Mouse (Mus musculus) layer of hippocampus, postnatal 14 days (tissue): ENCODE measurements around the gene Slco3a1. TPM values are rescaled to one million over a fixed set of nuclear protein-coding genes. Genes with fewer than 3 reads are reported as not detected.

Source experiments
- DNase-seq, 2 experiments: peaks; one replicate each; pipeline ENCODE4 v3.0.0; 2021 to 2022; ENCODE audit warnings: low spot score in 2 of 2, mixed read lengths in 1 of 2
- total RNA-seq, 2 experiments: library from RNA; stranded (reverse); gene quantifications; 2 replicates each; pipeline ENCODE4 v1.2.3; 2021

The Slco3a1 gene
- total RNA-seq, 2 experiments from 2014 or later, result 67.3 to 69.3 TPM

DNA sequence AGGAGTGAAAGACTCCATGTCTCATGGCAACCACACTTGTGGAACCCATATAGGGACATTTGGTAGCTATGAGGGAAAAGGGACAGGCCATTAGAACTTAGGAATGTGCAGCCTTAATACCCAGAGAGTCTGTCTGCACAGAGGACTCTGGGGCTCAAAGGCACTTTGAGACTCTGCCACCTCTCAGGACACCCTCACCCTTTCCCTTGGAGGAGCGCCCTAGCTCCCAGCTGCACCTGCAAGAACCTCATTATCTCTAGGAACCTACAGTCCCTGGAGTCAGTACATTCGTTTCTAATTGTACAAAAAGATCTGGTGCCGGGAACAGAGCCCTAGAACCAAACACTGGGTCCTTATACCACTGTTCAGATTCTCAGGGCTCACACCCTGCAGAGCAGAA is 66.4 kb downstream of the Slco3a1 start:
- no peak for DNase-seq

DNA sequence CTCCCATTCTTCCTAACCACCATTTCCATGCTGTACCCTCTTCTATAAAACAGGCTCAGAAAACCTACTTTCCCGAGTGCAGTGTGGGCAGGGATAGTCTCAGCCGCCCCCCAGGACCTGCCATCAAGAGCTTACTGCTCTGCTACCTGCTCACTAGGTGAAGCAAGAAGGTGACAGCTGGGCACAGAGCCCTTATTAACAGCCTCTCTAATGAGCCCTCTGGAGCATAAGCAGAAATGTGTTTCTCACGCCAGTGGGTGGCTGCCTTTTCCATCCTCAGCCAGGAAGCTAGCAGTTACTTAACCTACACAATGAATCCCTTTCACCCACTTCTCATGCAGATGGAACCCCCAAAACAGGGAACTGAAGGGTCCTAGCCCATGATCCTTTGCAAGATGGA is 66.9 kb downstream of the Slco3a1 start:
- no peak for DNase-seq

DNA sequence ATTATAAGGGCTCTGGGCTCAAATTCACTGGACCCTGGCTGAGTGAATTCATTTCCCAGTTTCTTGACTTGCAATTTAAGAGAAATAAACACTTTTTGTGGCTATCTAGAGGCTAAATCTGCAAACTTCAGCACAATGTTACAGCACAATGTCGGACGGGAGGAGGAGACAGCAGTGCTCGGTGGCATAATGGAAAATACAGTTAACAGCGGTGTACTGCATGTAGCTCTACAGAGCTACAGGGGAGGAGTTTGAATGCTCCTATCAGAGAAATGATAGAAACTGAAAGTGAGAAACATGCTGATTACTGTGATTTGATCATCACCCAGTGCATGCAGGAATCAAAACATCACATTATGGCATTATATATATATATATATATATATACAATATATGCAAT is 68.5 kb downstream of the Slco3a1 start:
- DNase-seq, result no peak

DNA sequence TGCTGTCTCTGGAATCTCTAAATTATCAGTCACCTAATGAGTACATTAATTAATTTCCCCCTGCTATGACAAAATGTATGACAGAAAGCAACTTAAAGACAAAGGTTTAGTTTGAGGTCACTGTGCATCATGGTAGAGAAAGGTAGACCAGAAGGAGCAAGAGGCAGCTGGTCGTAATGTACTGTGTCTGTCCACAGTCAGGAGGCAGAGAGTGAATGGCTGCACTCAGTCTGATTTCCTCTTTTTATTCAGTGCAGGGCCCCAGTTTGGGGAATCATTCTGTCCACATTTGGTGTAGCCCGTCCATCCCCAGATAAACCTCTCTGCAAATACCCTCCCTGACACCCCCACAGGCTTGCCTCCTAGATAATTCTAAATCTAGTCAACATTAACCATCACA is 68.9 kb downstream of the Slco3a1 start:
- no peak for DNase-seq

- DNase-seq, result no peak
Observed at GRCm38 (mm10) chr7:74484024-74484385, 70.6 kb downstream of the Slco3a1 start.

- no peak for DNase-seq
Observed at GRCm38 (mm10) chr7:74483294-74484023, 71.1 kb downstream of the Slco3a1 start.

DNA sequence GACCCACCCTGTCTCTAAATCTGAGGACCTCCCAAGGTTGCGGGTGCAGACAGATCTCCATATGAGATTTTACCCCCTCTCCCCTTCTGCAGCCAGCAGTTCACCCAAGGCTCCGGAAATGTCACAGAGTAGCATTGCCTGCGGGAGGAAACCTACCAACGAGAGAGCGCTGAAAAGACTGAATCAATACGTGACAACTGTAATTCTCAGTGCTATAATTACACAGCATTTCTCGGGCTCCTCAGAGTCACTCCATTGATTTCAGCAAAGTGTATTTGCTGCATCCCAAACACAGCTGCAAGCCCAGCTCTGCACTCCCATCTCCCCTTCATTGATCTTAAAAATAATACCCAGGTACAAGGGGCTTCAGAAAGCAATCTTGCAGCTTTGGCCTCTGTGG is 82.8 kb downstream of the Slco3a1 start:
- no peak for DNase-seq

- DNase-seq, result no peak
Observed at GRCm38 (mm10) chr7:74466886-74467285, 87.7 kb downstream of the Slco3a1 start.

DNA sequence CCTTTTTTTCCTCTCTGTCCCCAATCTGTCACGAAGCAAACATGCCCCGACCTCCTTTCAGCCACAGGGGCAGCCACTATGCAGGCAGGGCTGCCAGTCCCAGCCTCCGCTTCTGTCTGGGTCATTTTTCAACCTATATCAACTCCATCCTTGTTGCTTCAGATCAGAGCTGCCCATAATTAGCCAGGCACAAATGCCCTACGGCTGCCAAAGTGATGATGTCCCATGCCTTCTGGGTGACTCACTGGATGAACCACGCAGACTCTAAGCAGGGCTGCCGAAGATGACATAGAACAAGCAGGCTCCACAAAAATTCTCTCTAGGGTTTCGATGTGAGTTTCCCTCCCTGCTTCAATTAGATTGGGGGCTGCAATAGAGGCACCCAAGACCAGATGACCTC is 89.9 kb downstream of the Slco3a1 start:
- no peak for DNase-seq

DNA sequence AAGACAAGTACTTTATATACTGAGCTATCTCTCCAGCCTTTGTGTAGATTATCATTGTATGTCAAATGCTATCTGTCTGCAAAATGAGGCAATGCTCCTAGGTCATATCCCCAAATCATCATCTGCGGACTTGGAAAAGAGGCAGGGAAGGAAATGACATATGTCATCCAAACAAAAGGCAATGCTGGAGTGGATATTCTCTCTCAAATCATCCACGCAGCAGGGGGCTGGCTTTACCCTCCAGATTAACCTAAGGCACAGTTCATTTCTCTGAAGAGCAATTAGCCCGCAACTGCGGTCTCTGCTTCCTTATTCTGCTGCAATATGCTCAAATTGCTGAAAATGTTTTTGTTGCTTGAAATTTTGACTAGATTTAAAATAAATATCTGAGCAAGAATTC is 92.1 kb downstream of the Slco3a1 start:
- no peak for DNase-seq

DNA sequence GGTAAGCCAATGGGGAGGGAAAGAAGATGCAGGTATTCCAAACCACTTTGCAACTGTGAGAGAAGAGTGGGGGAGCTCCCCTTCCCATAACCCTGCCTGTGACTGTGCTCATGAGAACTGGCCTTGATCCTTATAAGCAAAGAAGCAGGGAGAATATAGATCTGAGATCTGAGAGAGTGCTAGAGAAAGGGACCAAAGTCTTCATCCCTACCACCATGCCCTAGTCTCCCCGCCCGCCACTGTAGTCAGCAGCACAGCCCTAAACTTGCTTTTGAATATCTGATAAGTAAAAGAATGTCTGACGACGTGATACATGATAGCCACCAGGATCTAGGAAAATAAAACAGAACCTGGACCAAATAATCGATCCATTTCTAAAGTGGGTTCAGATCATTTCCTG is 92.8 kb downstream of the Slco3a1 start:
- DNase-seq, result no peak

- DNase-seq, result no peak
Observed at GRCm38 (mm10) chr7:74461146-74461545, 93.4 kb downstream of the Slco3a1 start.

DNA sequence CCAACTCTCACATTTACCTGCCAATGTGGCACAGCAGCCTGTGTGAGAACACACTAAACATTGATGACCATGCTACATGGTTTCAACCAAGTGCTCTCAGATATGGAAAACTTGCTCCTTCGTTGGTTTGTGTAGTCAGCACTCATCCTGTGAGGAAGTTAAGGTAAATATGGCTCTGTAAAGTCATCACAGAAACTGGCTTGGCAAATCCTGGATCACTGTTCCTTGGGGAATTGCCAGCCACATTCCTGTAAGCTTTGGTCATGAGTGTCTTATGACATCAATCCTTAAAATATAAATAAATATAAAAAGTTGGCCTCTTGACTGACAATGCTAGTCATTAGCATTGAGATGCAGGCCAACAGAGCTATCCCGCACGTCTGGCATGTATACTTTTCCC is 94.8 kb downstream of the Slco3a1 start:
- no peak for DNase-seq

DNA sequence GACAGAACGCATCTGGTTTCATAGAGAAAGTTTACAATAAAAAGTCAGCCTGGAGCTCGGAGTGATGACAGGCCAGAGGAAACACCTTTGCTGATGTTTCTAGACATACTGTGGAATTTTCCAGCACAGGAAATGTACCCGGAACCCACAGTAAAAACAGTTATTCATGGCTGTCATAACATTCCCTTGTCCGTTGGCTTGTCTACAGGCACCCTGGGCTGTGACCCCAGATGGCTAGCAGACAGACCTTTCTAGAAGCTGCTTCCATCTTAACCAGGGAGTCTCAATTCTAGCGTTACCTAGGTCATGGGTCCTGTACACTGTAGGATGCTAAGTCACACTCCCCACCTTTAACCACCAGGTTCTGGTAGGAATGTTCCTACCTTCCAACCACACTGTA is 95.3 kb downstream of the Slco3a1 start:
- no peak for DNase-seq

DNA sequence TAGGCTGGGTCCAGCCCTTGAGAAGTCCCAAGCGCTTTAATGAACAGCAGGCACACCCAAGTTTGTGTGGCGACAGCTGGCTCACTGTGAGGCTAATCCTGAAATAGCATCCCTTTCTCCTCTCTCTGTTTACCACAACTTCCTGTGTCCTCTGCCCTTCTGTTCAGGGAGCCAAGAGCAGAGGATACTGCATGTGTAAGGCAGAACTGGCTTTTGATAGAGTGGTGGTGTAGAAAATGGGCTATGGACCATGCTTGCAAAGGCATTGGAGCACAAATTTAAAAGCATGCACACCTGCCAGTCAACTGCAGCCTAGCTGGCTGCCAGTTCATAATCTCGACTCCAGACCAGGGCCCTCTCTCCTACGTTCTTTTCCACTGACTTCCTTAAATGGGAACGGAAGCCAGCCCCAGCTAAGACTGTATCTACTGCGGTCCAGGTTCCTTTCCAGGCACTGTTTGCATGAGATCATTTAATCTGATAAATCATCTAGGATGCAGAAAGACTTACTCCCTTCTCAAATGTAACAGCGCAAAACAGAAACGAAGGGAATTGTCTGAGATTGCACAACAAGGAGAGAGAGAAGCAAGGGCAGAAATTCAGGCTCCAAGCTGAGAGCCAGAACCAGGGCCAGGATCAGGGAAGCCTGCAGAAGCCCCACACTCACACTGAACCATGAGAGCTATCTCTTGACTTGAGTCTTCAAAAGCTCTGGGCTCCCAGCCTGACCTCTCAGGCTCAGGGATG is 95.9 kb downstream of the Slco3a1 start:
- no peak for DNase-seq

- no peak for DNase-seq
Observed at GRCm38 (mm10) chr7:74457347-74457975, 97.1 kb downstream of the Slco3a1 start.

DNA sequence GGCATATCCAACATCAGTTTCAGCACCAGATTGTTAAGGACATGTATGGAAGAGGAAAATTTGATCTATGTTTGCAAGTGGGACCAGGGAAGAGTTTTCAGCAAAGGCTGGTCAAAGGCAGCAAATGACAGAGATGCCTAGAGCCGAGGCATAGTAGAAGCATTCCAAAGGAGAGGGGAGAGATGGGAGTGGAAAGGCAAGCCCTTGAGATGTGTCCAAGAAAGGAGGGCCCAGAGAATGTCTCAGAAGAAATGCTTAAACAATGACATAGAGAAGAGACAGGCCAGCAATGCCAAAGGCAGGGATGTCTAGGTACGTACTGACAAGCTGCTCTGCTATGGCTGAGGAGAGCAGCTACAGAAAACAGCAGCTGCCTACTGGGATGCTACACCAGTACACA is 97.8 kb downstream of the Slco3a1 start:
- no peak for DNase-seq

DNA sequence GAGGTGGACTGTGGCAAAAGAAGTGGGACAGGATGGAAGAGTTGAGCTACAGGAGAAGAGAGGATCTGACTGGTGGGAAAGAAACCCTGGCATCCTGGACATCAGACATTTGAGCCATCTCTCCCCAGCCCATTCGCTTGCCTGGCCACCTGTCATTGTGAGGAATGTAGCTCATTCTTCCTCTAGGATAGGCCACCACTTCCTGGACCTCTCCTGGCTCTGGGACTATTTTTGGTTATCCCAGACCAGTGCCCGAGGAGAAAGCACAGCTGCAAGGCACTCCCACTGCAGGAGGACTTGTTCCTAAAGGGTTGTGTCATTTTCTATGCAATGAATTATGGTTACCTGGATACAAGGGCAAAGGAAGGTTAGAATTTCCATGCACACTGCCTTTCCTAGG is 103.5 kb downstream of the Slco3a1 start:
- no peak for DNase-seq

GRCm38 (mm10) chr7:74449802-74450201 is 104.8 kb downstream of the Slco3a1 start:
- DNase-seq, result no peak

GRCm38 (mm10) chr7:74447781-74448180 is 106.8 kb downstream of the Slco3a1 start:
- no peak for DNase-seq

DNA sequence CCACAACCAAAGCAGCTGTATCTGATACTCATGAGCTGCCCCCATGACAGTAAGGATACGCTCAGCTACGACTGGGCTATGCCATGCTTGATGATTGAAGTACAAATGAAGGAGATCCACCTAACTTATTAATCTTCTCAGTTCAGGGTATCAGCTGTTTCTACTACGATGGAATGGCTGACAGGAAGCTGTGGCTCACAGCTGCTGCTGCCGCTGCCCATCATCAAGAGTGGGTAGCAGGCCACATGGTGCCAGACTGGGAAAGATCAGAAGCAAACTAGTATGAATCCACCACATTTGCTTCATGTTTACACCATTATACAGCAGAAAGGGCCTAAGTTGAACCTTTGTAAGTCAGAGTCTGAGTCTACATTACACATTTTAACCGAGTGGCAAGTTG is 109.4 kb downstream of the Slco3a1 start:
- no peak for DNase-seq

GRCm38 (mm10) chr7:74442380-74442779 is 112.2 kb downstream of the Slco3a1 start:
- DNase-seq, result no peak
